Mouse (Mus musculus): Measurements from ENCODE around the gene Rbfox3.

DNA sequence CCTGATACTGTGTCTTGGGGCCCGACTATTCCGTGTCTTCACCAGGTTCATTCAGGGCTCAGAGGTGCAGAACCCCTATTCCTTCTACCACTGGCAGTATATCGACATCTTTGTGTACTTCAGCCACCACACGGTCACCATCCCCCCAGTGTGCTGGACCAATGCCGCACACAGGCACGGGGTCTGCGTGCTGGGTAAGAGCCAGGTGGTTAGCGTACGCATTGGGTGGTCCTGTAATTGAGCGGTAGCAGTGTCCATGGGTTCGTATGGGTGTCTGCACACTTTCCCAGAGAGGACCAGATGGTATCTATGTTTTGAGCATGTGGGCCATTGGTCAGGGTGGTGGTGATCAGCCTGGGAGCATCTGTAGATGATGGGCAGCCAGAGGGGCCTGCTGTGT is 430.2 kb downstream of the Rbfox3 start:
- no peak for TF ChIP-seq FLI1 (IDR thresholded peaks at IDR 0.05; ENCODE audit: low read length)
- no peak for TF ChIP-seq GATA1 (IDR thresholded peaks at IDR 0.05; ENCODE audit: borderline replicate concordance, low read length)
